Mouse (Mus musculus): ENCODE data around the gene Sema4d. TPM values are rescaled to one million over a fixed set of nuclear protein-coding genes. Genes with fewer than 3 reads are reported as not detected.

Sema4d gene
- polyA plus RNA-seq, 1 experiment from 2014 or later = 17.4 TPM

GRCm38 (mm10) chr13:51763019-51763698 lies 30.4 kb downstream of the Sema4d start:
- Histone ChIP-seq H3K9ac (replicated peaks; ENCODE audit: low read depth, low read length) (no peak overlapping the region), H3K4me1 (ENCODE audit: control insufficient read depth, insufficient read depth, low read length) (peaks cover 8% of the 10 kb centered on the region; the same call in 1 of the 2 replicates), H3K36me3 (ENCODE audit: control insufficient read depth, insufficient read depth, low read length) (no peaks in the 10 kb centered on the region), H3K27ac (ENCODE audit: low read depth, low read length) (no peak overlapping the region), H3K27me3 (ENCODE audit: control insufficient read depth, insufficient read depth, low read length) (no peaks in the 10 kb centered on the region), H3K4me3 (ENCODE audit: low read depth, low read length) (no peak overlapping the region), H3K4me2 (ENCODE audit: low read depth, low read length) (no peak overlapping the region), H3K9me3 (ENCODE audit: control insufficient read depth, low read length) (no peaks in the 10 kb centered on the region)
- WGBS = 88% methylated on average over 12 of the region's 12 CpGs
- no peak for ATAC-seq (ENCODE audit: low read depth)

GRCm38 (mm10) chr13:51761186-51761813 lies 32.2 kb downstream of the Sema4d start:
- Histone ChIP-seq H3K4me3 (ENCODE audit: low read depth, low read length) (no peak overlapping the region), H3K4me1 (ENCODE audit: control insufficient read depth, insufficient read depth, low read length) (peaks cover 10% of the 10 kb centered on the region; the same call in 1 of the 2 replicates), H3K4me2 (ENCODE audit: low read depth, low read length) (no peak overlapping the region), H3K36me3 (ENCODE audit: control insufficient read depth, insufficient read depth, low read length) (no peaks in the 10 kb centered on the region), H3K27ac (ENCODE audit: low read depth, low read length) (peak overlapping the region; percentile 66), H3K27me3 (ENCODE audit: control insufficient read depth, insufficient read depth, low read length) (no peaks in the 10 kb centered on the region), H3K9me3 (ENCODE audit: control insufficient read depth, low read length) (no peaks in the 10 kb centered on the region), H3K9ac (replicated peaks; ENCODE audit: low read depth, low read length) (no peak overlapping the region)
- whole genome bisulfite sequencing = 17% methylated on average over 10 of the region's 10 CpGs
- peak; percentile 55 for ATAC-seq (ENCODE audit: low read depth)

GRCm38 (mm10) chr13:51759256-51759987 lies 34.1 kb downstream of the Sema4d start:
- WGBS = 89% methylated on average over 6 of the region's 6 CpGs

GRCm38 (mm10) chr13:51758428-51758827 lies 35.1 kb downstream of the Sema4d start:
- Histone ChIP-seq H3K27me3 (ENCODE audit: control insufficient read depth, insufficient read depth, low read length) (no peaks in the 10 kb centered on the region), H3K9me3 (ENCODE audit: control insufficient read depth, low read length) (no peaks in the 10 kb centered on the region), H3K36me3 (ENCODE audit: control insufficient read depth, insufficient read depth, low read length) (no peaks in the 10 kb centered on the region), H3K9ac (replicated peaks; ENCODE audit: low read depth, low read length) (0 out of 2 replicates have a peak overlapping the region, but pooled peaks have one; percentile 11), H3K27ac (ENCODE audit: low read depth, low read length) (no peak overlapping the region), H3K4me3 (ENCODE audit: low read depth, low read length) (no peak overlapping the region), H3K4me1 (ENCODE audit: control insufficient read depth, insufficient read depth, low read length) (peaks cover 10% of the 10 kb centered on the region; the same call in 1 of the 2 replicates), H3K4me2 (ENCODE audit: low read depth, low read length) (no peak overlapping the region)
- no peak for ATAC-seq (ENCODE audit: low read depth)
- 59% methylated on average over 9 of the region's 9 CpGs for WGBS

More at GRCm38 (mm10) chr13:51759256-51759987, 34.1 kb downstream of the Sema4d start:
- no peak for ATAC-seq (ENCODE audit: low read depth)
- no peaks in the 10 kb centered on the region for H3K36me3 ChIP-seq (ENCODE audit: control insufficient read depth, insufficient read depth, low read length)
- H3K4me1 ChIP-seq (ENCODE audit: control insufficient read depth, insufficient read depth, low read length) = peaks cover 10% of the 10 kb centered on the region; the same call in 1 of the 2 replicates
- H3K4me2 ChIP-seq (ENCODE audit: low read depth, low read length) = no peak overlapping the region
- H3K27ac ChIP-seq (ENCODE audit: low read depth, low read length) = no peak overlapping the region
- H3K27me3 ChIP-seq (ENCODE audit: control insufficient read depth, insufficient read depth, low read length) = no peaks in the 10 kb centered on the region
- H3K9me3 ChIP-seq (ENCODE audit: control insufficient read depth, low read length) = no peaks in the 10 kb centered on the region
- H3K4me3 ChIP-seq (ENCODE audit: low read depth, low read length) = no peak overlapping the region
- H3K9ac ChIP-seq (replicated peaks; ENCODE audit: low read depth, low read length) = no peak overlapping the region

- H3K27ac ChIP-seq (ENCODE audit: low read depth, low read length) = no peak overlapping the region
These were observed 36.4 kb downstream of the Sema4d start for GRCm38 (mm10) chr13:51757099-51757498.

GRCm38 (mm10) chr13:51756563-51756962 lies 37.0 kb downstream of the Sema4d start:
- no peaks in the 10 kb centered on the region for H3K36me3 ChIP-seq (ENCODE audit: control insufficient read depth, insufficient read depth, low read length)
- no peaks in the 10 kb centered on the region for H3K9me3 ChIP-seq (ENCODE audit: control insufficient read depth, low read length)
- no peak overlapping the region for H3K27ac ChIP-seq (ENCODE audit: low read depth, low read length)
- no peak overlapping the region for H3K4me3 ChIP-seq (ENCODE audit: low read depth, low read length)
- ATAC-seq (ENCODE audit: low read depth) = no peak
- no peak overlapping the region for H3K9ac ChIP-seq (replicated peaks; ENCODE audit: low read depth, low read length)
- WGBS = 73% methylated on average over 3 of the region's 3 CpGs
- no peaks in the 10 kb centered on the region for H3K27me3 ChIP-seq (ENCODE audit: control insufficient read depth, insufficient read depth, low read length)
- H3K4me2 ChIP-seq (ENCODE audit: low read depth, low read length) = no peak overlapping the region
- peaks cover 17% of the 10 kb centered on the region for H3K4me1 ChIP-seq (ENCODE audit: control insufficient read depth, insufficient read depth, low read length)

More at GRCm38 (mm10) chr13:51757099-51757498, 36.4 kb downstream of the Sema4d start:
- no peaks in the 10 kb centered on the region for H3K9me3 ChIP-seq (ENCODE audit: control insufficient read depth, low read length)
- no peaks in the 10 kb centered on the region for H3K27me3 ChIP-seq (ENCODE audit: control insufficient read depth, insufficient read depth, low read length)
- WGBS = 85% methylated on average over 2 of the region's 2 CpGs
- H3K4me3 ChIP-seq (ENCODE audit: low read depth, low read length) = no peak overlapping the region
- H3K4me1 ChIP-seq (ENCODE audit: control insufficient read depth, insufficient read depth, low read length) = peaks cover 17% of the 10 kb centered on the region
- no peaks in the 10 kb centered on the region for H3K36me3 ChIP-seq (ENCODE audit: control insufficient read depth, insufficient read depth, low read length)
- H3K4me2 ChIP-seq (ENCODE audit: low read depth, low read length) = no peak overlapping the region
- no peak overlapping the region for H3K9ac ChIP-seq (replicated peaks; ENCODE audit: low read depth, low read length)
- ATAC-seq (ENCODE audit: low read depth) = no peak

- 65% methylated on average over 9 of the region's 9 CpGs for WGBS
- H3K9ac ChIP-seq (replicated peaks; ENCODE audit: low read depth, low read length) = no peak overlapping the region
- peaks cover 12% of the 10 kb centered on the region for H3K4me1 ChIP-seq (ENCODE audit: control insufficient read depth, insufficient read depth, low read length)
- H3K4me3 ChIP-seq (ENCODE audit: low read depth, low read length) = no peak overlapping the region
- H3K4me2 ChIP-seq (ENCODE audit: low read depth, low read length) = no peak overlapping the region
- H3K9me3 ChIP-seq (ENCODE audit: control insufficient read depth, low read length) = no peaks in the 10 kb centered on the region
- no peak for ATAC-seq (ENCODE audit: low read depth)
- H3K36me3 ChIP-seq (ENCODE audit: control insufficient read depth, insufficient read depth, low read length) = no peaks in the 10 kb centered on the region
- H3K27ac ChIP-seq (ENCODE audit: low read depth, low read length) = no peak overlapping the region
- H3K27me3 ChIP-seq (ENCODE audit: control insufficient read depth, insufficient read depth, low read length) = no peaks in the 10 kb centered on the region
These were observed 37.5 kb downstream of the Sema4d start for GRCm38 (mm10) chr13:51756019-51756418.

GRCm38 (mm10) chr13:51755584-51755983 lies 38.0 kb downstream of the Sema4d start:
- no peak for ATAC-seq (ENCODE audit: low read depth)
- no peaks in the 10 kb centered on the region for H3K9me3 ChIP-seq (ENCODE audit: control insufficient read depth, low read length)
- no peak overlapping the region for H3K4me2 ChIP-seq (ENCODE audit: low read depth, low read length)
- no peak overlapping the region for H3K4me3 ChIP-seq (ENCODE audit: low read depth, low read length)
- no peaks in the 10 kb centered on the region for H3K36me3 ChIP-seq (ENCODE audit: control insufficient read depth, insufficient read depth, low read length)
- 88% methylated on average over 7 of the region's 7 CpGs for WGBS
- H3K27ac ChIP-seq (ENCODE audit: low read depth, low read length) = no peak overlapping the region
- H3K9ac ChIP-seq (replicated peaks; ENCODE audit: low read depth, low read length) = no peak overlapping the region
- H3K4me1 ChIP-seq (ENCODE audit: control insufficient read depth, insufficient read depth, low read length) = peaks cover 12% of the 10 kb centered on the region
- no peaks in the 10 kb centered on the region for H3K27me3 ChIP-seq (ENCODE audit: control insufficient read depth, insufficient read depth, low read length)

All from neural tube, embryonic 14.5 days (tissue).